Mouse (Mus musculus) right cerebral cortex, postnatal 14 days (tissue): ENCODE measurements around the gene Klhl12.

Experiments used
- DNase-seq: peaks from one replicate; pipeline ENCODE4 v3.0.0; 2022

The Klhl12 gene

DNA sequence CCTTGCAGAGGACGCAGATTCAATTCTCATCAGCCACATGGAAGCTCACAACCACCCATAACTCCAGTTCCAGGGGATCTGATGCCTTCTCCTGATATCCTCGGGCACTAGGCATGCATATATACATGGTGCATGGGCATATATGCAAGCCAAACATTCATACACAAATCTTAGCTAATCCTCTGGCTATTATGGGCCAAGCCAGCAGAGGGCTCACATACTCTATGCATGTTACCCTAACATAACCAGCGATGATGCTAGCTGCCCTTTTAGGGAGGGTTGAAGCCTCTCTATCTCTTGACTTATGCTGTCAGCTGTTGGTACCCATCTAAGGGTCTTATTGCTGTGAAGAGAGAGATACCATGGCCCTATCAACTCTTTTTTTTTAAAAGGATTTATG, 4.3 kb upstream of the Klhl12 start:
- DNase-seq: peak; percentile 44

DNA sequence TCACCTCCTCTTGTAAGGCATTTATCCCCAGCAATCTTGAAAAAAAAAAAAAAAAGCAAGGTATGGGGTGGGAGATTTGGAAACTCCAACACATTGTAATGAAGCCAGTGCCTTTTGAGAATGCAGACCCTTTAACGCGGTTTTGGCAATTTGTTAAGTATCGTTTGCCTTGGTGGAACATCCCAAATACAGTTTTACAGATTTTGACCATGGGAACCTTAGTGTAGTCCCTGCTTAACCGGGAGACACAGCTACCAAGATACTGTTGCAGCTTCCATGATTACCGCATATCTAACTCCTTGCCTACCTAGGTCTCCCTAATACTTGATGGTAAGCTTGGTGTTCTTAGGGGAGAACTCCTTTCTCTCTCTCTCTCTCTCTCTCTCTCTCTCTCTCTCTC, 729 bp downstream of the Klhl12 start:
- no peak for DNase-seq

DNA sequence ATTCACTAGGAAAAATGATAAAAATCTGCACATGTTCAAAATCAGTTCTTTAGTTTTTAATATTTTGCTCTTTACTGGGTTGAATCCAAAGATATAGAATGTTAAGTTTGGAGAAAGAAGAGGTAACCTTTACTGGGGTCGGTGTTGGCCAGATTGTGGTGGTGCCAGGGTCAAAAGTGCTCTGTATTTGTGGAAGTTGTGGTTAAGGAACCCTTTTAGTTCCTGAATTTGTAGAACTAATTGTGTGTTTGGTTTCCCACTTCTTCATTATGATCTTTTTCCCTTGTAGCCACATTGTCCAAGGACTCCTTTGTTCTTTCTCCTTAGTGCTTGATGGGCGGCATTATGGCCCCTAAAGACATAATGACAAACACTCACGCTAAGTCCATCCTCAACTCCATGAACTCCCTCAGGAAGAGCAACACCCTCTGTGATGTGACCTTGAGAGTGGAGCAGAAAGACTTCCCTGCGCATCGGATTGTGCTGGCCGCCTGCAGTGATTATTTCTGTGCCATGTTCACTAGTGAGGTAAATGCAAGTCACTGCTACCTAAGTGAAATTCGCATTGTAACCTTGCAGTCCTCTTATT, 2.9 kb downstream of the Klhl12 start:
- DNase-seq: no peak

DNA sequence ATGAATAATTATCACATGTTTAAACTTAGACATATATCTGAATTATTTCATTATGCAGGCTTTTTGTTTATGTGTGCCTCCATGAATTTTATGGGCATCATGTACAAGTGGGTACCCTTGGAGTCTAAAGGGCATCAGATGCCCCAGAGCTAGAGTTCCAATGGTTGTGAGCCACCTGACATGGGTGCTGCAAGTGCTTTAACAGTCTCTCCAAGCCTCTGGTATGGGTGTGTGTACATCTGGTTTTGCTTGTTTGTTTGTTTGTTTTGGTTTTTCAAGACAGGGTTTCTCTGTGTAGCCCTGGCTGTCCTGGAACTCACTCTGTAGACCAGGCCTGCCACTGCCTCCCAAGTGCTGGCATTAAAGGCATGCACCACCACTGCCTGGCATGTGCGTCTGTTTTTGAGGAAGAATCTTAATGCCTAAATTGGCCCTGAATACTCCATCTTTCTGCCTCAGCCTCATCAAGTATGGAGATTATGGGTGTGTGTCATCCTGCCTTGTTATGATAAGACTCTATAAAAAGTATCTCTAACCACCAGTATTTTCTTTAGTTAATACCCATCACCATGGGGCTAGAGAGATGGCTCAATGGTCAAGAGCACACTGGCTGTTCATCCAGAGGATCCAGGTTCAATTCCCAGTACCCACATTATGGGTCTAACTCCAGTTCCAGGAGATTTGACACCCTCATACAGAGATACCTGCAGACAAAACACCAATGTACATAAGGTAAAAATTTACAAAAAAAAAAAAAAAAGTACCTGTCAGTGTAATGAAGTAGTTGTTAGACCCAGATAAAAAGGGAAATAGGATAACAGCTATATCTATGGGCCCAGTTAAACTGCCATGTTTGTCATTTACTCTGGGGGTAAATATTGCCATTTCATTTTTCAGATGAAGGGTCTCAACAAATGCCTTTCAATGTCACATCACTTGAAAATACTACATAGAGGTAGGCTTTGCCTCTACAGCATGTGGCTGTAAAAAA, 5.3 kb downstream of the Klhl12 start:
- no peak for DNase-seq

DNA sequence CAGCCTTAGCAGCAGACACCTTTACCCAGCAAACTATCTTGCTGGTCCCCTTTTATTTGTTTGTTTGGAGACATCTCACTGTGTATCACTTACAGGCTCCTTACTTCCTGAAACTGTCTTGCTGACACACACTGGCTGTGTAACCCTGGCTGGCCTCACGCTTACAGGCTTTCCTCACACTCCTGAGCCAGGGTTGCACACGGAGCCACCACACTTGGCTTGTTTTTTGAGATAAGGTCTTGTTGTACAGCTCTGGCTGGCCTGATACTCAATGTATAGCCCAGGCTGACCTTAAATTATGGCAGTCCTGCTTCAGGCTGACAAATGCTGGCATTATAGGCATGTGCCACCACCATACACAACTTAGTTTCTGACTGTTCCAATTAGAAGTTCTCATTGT, 29.3 kb downstream of the Klhl12 start:
- no peak for DNase-seq

DNA sequence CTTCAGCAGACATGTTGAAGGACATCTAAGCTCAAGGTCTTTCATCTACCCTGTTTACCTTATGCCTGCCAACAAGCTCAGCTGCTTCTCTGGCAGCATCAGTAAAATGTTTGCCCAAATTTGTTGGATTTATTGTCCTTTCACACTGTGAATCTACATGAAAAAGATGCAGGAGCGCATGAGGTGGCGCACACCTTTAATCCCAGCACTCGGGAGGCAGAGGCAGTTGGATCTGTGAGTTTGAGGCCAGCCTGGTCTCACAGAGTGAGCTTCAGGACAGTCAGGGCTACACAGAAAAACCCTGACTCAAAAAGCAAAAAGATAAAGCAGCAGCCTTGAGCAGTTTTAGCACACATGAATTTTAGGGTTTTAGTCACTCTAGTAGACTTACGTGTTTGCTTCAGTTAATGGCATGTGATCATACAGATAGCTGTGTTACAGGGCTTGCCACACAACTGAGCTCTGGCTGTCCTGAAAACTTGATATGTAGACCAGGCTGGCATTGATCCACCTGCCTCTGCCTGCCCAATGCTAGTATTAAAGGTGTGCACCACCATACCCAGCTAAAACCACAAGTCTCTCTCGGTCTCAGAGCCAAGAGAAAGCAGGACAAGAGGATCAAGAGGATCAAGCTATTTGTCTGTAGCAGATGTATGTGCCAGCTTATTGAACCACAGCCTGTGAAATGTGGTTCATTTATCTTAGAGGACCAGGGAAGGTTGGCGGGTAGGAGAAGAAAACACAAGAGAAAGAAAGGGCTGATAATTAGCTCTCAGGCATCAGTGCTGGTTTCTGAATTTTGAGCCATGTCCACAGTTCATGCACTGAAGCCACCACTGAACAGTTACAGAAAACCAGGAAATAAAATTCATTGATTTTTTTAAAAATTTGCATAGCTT, 35.8 kb downstream of the Klhl12 start:
- DNase-seq: no peak

DNA sequence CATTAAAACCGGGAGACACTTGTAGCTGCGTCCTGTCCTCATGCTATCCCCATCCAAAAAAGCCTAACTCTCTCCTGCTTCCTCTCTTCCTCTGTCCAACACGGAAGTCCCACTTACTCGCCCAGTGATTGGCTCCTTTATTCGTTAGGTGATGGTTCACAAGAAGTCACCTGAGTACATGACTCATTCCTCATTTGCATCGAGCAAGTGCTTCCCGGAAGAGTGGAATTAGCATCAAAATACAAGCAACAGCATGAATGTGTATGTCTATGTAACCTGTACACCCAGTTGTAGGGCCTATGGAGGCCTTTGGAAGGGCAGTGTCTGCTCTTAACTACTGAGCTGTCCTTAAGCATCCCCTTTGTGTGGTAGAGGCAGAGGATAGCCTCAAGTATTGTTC, 36.9 kb downstream of the Klhl12 start:
- DNase-seq: no peak

DNA sequence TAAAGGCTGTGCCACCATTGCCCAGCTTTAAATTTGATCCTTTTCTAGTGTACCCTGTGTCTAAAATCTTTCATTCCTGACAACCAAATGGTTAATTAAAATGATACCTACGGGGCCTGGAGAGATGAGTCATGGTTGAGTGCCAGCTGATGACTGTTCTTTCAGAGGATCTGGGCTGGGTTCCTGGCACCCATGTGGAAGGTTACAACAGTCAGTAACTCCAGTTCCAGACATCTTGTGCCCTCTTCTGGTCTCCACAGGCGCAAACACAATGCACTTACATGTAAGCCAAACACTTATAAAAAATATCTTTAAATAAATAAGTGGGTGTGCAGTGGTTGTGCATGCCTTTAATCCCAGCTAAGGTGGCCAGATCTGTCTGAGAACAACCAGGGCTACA, 38.2 kb downstream of the Klhl12 start:
- no peak for DNase-seq

DNA sequence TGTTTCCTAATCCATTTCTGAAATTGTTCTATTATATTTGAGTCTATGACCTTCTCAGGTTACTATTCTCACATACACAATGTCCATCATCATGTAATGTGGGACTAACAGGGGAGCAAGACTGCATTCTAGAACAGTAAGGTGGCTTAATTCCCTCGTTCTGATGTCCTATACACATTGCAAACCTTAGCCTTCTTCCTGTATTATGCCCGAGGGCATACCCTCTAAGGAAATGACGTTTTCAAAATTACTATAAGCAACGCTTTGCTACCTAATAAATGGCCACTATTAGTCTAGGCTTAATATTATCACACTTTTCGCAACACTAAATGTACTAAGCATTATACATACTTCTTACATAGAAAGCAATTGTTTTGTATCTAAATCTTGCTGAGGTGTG, 38.6 kb downstream of the Klhl12 start:
- no peak for DNase-seq

DNA sequence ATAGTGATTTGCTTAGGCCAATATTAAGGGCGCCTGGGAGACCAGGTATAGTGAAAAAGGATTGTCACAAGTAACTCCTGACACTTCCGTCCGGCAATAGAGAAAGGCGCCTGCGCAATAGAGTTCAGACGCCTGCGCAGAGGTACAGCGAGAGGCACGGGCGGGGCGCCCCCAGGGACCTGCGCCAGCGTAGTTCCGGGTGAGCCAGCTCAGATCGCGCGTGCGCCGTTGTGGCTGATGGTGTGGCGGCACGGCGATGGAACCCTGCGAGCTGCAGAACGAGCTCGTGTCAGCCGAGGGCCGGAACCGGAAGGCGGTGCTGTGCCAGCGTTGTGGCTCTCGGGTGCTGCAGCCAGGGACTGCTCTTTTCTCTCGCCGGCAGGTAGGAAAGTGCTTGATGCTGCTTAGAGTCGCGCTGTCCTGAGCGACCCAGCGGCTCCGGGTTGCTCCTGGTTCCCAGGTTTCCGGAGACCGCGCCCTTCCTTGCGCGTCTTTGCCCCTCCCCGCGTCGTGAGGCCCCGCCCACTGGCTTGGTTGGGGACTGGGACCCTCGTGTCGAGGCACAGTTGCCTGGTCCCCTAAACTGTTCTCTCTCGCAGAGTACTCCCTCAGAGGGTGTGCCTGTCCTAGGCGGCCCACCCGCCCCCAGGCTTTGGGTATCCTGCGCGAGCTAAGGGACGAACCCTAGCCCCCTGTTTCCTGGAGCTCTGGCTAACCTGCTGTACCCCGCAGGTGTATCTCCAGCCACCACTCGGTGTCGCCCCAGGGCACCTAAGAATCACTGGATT, 39.3 kb downstream of the Klhl12 start, which contains the start of gene Rabif:
Gene Rabif (plus strand): TSS at position 221 of the 788 bp plus-strand sequence.
- DNase-seq: peak; percentile 99

DNA sequence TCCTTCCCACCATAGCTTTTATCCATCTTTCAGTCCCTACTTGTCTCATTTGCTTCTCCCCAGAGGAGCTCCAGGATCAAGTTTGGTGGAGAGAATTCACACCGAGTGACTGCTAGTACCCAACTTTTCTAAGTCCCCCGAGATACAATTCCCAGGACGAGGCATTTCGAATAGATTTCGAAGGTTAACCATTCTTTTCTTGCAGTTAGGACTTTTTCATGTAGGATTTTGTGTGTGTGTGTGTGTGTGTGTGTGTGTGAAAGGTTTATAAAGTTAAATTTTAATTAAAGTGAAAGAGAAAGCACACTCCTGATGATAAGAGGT, 39.8 kb downstream of the Klhl12 start:
- DNase-seq: no peak

DNA sequence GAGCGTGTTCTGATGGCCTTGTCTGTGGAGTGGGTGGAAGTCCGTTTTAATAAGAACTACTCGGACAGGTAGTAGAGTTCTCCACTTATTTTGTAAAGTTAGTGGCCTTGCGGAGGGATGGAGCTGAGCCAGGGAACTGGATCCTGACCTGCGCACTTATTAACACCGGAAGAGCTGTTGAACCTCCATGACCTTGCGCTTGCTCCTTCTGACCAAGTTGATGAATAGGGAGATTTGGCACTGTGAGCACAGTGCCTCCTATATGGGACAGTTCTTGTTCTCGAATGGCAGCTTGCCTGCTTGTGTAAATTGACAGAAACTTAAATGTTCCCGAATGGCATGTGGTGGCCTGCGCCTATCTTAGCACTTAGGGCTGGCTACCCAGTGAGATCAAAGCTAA, 40.7 kb downstream of the Klhl12 start:
- no peak for DNase-seq

DNA sequence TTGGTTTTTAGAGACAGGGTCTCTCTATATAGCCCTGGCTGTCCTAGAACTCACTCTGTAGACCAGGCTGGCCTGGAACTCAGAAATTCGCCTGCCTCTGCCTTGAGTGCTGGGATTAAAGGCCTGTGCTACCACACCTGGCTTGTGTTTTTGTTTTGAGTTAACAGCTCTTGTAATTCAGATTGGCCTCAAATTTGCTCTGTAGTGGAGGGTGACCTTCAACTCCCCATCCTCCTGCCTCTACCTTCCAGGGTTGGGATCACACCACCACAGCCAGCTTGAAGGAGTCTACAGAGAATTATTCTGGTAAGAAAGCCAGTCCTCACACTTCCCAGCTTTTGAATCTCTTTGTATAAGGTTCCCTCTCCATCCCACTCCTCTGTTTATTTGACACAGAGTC, 45.6 kb downstream of the Klhl12 start:
- DNase-seq: no peak

DNA sequence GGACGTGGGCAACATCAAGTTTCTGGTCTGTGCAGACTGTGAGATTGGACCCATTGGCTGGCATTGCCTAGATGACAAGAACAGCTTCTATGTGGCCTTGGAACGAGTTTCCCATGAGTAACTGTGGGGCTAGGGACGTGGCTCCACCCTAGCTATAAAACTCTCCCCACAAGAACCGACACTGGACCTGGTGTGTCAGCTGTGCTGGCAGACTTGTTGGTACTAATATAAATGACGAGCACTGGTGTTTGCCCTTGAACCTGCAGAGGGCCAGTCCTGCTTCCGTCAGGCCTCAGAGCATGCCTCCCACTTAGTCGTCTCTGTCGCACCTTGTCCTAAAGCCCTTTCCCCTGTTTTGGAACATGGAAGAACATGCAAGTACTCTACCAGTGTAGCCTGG, 50.9 kb downstream of the Klhl12 start:
- DNase-seq: no peak

DNA sequence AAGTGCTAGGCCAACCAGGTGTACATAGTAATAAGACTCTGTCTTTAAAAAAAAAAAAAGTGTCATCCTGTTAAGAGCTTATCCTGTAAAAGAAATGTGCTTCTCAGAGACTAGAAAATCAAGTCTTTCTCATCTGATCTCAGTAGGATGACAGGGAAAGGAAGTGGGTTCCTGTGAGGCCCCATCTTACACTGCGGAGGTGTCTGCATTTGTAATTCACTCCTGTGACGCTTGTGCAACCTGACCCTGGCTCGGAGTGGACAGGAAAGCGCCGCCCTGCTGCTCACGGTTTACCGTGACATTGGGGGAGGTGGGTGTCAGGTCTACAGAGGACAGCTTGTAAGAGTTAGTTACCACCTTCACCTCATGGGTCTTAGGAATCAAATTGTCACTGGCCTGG, 54.7 kb downstream of the Klhl12 start:
- DNase-seq: no peak

DNA sequence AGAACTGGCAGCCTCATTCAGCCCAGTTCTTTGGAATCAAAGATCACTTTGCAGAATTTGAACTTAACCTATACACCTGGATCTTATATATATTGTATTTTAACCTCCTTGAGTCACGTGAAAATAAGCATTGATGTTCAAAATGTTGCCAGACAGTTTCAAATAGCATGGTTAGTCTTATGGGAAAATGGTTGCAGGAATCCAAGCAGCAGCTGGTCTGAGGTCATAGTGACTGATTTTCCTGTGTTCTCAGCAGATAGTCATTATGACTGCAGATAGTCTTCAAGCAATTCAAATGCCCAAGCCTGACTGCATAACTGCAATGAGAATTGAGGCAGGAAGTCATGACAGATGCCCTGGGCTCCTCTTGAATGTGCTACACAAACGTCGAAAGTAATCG, 56.9 kb downstream of the Klhl12 start:
- DNase-seq: no peak

DNA sequence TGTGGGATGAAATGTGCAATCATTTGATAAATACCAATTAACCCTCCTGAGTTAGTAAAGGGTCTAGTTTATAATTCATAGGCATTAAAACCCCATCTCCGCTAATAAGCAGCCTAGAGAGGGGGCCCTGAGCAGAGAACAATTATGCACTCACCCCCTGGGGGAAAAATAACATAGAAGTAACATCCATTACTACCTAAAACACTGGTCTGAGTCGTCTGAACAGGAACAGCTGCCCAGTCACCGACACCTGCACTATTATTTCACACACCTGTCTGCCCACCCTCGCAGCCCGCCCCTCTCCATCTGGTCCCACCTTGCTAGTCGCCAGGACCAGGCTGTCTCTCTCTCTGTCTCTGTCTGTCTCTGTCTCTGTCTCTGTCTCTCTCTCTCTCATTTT, 57.3 kb downstream of the Klhl12 start:
- DNase-seq: no peak

DNA sequence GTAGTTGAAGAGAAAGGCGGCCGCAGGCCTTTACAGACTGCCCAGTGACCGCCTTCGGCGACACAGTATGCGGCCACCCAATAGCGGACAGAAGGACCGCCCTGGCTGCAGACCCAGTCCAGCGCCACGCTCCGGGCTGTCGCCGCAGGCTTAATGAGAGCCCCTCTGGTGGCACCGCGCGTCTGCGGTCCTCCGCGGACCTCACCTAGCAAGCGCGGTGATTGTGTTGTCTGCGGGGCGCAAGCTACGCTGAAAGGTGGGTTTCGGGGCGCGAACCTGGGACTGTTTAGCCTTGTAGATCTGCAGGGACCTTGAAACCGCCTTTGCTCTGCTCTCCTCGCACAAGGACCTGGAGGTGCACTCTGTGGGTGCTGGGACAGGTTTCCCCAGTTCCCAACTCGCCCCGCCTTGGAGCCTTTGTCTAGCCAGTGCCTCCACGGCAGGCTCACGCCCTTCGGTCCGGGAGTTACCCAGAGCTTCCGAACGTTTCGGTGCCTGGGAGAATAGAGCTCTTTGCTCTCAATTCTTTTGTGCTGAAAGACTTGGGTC, 58.1 kb downstream of the Klhl12 start:
- no peak for DNase-seq

DNA sequence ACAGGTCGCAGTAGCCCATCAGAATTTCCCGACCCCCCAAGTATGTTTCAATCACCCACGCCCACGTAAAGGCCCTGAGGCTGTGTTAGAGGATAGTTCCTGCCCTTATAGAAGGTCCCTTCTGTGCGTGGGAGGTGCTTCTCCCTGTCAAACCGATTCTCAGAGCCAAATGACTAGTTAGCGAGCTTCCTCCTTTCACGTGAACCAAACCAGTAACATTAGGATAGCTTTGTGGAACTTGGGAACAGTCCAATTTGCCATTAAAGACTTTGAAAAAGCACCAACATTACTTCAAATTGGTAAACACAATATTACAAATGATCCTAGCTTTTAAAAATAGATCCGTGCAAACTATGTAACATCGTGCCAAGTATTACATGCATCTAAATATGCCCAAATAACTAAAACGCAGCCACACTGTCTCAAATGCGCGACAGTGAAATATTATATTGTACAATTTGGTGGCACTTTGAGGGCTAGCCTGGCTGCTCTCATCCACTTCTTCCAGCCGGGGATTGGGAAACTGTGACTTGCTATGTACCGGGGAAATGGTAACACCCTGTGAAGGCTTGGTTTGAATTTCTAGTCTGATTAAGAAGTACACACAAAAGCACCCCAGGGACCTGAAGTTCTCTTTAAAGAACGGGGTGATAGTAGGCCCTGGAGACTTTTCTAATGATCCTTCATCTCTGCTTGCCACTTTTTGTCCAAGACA, 58.7 kb downstream of the Klhl12 start:
- DNase-seq: no peak

DNA sequence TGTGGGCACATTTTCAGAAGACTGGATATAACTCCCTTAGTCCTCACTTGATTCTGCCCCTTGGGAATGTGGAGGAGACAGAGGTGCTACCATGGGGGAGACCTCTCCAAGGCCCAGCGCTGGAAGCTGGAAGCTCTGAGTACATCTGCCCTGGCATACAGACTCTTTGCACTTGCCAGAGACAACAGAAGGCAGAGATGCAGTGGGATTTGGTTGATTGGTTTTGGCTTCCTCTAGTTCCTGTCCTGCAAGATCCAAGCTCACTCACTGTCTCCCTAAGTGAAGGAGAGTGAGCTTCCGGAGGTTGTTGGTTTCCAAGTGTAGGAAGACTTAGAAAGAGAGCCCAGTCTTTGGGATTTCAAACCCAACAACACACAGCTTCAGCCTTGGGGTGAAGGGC, 60.6 kb downstream of the Klhl12 start:
- no peak for DNase-seq

DNA sequence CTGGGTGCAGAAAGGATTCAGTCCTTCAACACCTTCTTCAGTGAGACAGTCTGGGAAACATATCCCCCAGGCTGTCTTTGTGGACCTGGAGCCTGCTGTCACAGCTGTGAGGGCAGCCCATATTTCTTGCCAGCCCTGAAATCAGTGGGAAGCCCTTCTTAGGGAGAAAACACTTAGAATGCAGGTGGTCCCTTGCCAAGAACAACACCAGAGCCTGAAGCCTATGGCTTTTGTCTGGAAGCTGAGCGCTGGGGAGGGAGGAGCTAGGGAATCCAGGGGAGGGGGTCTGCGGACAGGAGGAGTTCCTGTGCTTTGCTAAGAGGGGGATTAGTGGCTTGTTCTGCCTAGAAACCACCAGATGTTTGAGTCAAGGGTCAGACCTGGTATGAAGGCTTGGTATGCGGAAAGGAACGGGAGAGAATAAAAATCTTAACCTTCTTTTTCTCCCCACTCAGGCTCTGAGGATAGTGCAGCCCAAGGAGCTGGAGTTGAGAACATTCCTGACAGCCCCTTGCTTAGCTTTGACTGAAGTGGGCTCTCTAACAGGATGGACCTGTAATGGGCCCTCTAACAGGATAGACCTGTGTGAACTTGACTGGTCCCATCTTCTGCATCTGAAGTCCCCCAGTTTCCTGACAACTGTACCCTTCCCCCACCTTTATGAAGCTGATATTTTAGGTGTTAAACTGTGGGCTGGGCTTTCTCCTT, 61.3 kb downstream of the Klhl12 start:
- no peak for DNase-seq
